Mouse (Mus musculus) midbrain, embryonic 12.5 days (tissue): ENCODE data around the gene Spsb4. TPM values are rescaled to one million over a fixed set of nuclear protein-coding genes. Genes with fewer than 3 reads are reported as not detected.

Source experiments
- ATAC-seq: fragments of 200-750 bp; cut with Nextera tagmentation; 2 replicates; pipeline ENCODE4 v1.8.0; 2017; ENCODE audit warnings: low read depth, moderate TSS enrichment, moderate library complexity; ENCODE audit not compliant: low FRiP score
- H3K27ac ChIP-seq: fragments of 300-500 bp; sonication (generic); replicated peaks from 2 replicates; pipeline ENCODE4 v1.5.1; 2016; ENCODE audit warnings: mild to moderate bottlenecking
- H3K27me3 ChIP-seq: fragments of 300-500 bp; sonication (generic); 2 replicates; pipeline ENCODE4 v1.6.1; 2016; ENCODE audit warnings: mild to moderate bottlenecking
- H3K36me3 ChIP-seq: fragments of 300-500 bp; sonication (generic); 2 replicates; pipeline ENCODE4 v1.6.1; 2016
- H3K4me1 ChIP-seq: fragments of 300-500 bp; sonication (generic); 2 replicates; pipeline ENCODE4 v1.6.1; 2016
- H3K4me2 ChIP-seq: fragments of 300-500 bp; sonication (generic); replicated peaks from 2 replicates; pipeline ENCODE4 v1.6.1; 2016; ENCODE audit warnings: mild to moderate bottlenecking, moderate library complexity
- H3K4me3 ChIP-seq: fragments of 300-500 bp; sonication (generic); 2 replicates; pipeline ENCODE4 v1.5.1; 2016; ENCODE audit warnings: mild to moderate bottlenecking
- H3K9ac ChIP-seq: fragments of 300-500 bp; sonication (generic); replicated peaks from 2 replicates; pipeline ENCODE4 v1.6.1; 2016; ENCODE audit warnings: mild to moderate bottlenecking, moderate library complexity
- H3K9me3 ChIP-seq: fragments of 300-500 bp; sonication (generic); 2 replicates; pipeline ENCODE4 v1.6.1; 2016; ENCODE audit warnings: mild to moderate bottlenecking
- WGBS: fragments of 180-500 bp; shearing (Covaris S2); methylation state at CpG from one replicate; pipeline ENCODE4 v1.1.7; 2016; 5-methylcytosine and 5-hydroxymethylcytosine counted together
- polyA plus RNA-seq: library from polyadenylated mRNA; unstranded; fragments of >200 nt; fragmentation: Nextera tagmentation; extraction: Ambion mirVana; gene quantifications from 2 replicates; pipeline ENCODE4 v1.2.1, GENCODE M21; 2016

The Spsb4 gene
- polyA plus RNA-seq, 1 experiment from 2014 or later: 122 TPM

- Histone ChIP-seq H3K27ac (peak overlapping the region; percentile 100), H3K9ac (peak overlapping the region; percentile 96), H3K36me3 (no peaks in the 10 kb centered on the region), H3K27me3 (no peaks in the 10 kb centered on the region), H3K4me3 (peak overlapping the region; percentile 75), H3K4me2 (peak overlapping the region; percentile 71), H3K9me3 (no peaks in the 10 kb centered on the region), H3K4me1 (peaks cover 80% of the 10 kb centered on the region)
- WGBS: 2% methylated on average over 6 of the region's 6 CpGs
- no peak for ATAC-seq
Measured at GRCm38 (mm10) chr9:97015751-97016150, 2.9 kb downstream of the Spsb4 start.

GRCm38 (mm10) chr9:97013698-97014097 lies 4.9 kb downstream of the Spsb4 start:
- H3K27me3 ChIP-seq: no peaks in the 10 kb centered on the region
- peak overlapping the region; percentile 81 for H3K27ac ChIP-seq
- no peak for ATAC-seq
- H3K4me2 ChIP-seq: peak overlapping the region; percentile 71
- H3K9me3 ChIP-seq: 0 out of 2 replicates have a peak, but pooled peaks cover 3% of the 10 kb centered on the region
- peak overlapping the region; percentile 17; the same call in 1 of the 2 replicates for H3K9ac ChIP-seq
- peaks cover 77% of the 10 kb centered on the region for H3K4me1 ChIP-seq
- no peak overlapping the region for H3K4me3 ChIP-seq
- H3K36me3 ChIP-seq: peaks cover 9% of the 10 kb centered on the region
- 69% methylated on average over 9 of the region's 9 CpGs for WGBS

GRCm38 (mm10) chr9:97013153-97013552 lies 5.5 kb downstream of the Spsb4 start:
- Histone ChIP-seq H3K27ac (peak overlapping the region; percentile 81), H3K4me3 (no peak overlapping the region), H3K27me3 (no peaks in the 10 kb centered on the region), H3K36me3 (peaks cover 14% of the 10 kb centered on the region), H3K4me2 (peak overlapping the region; percentile 71), H3K9me3 (0 out of 2 replicates have a peak, but pooled peaks cover 6% of the 10 kb centered on the region), H3K9ac (peak overlapping the region; percentile 17; the same call in 1 of the 2 replicates), H3K4me1 (peaks cover 77% of the 10 kb centered on the region)
- peak; percentile 71 for ATAC-seq
- 2% methylated on average over 6 of the region's 6 CpGs for WGBS

GRCm38 (mm10) chr9:97011454-97012195 lies 7.0 kb downstream of the Spsb4 start:
- H3K36me3 ChIP-seq: peaks cover 21% of the 10 kb centered on the region

GRCm38 (mm10) chr9:97010447-97010846 lies 8.2 kb downstream of the Spsb4 start:
- Histone ChIP-seq H3K36me3 (peaks cover 21% of the 10 kb centered on the region), H3K4me2 (no peak overlapping the region), H3K9me3 (0 out of 2 replicates have a peak, but pooled peaks cover 8% of the 10 kb centered on the region), H3K4me3 (no peak overlapping the region), H3K27me3 (no peaks in the 10 kb centered on the region), H3K9ac (no peak overlapping the region), H3K4me1 (peaks cover 54% of the 10 kb centered on the region), H3K27ac (no peak overlapping the region)
- 92% methylated on average over 6 of the region's 6 CpGs for WGBS
- no peak for ATAC-seq

More at GRCm38 (mm10) chr9:97011454-97012195, 7.0 kb downstream of the Spsb4 start:
- Histone ChIP-seq H3K27me3 (no peaks in the 10 kb centered on the region), H3K4me1 (peaks cover 66% of the 10 kb centered on the region), H3K27ac (peak overlapping the region; percentile 81), H3K4me2 (peak overlapping the region; percentile 71), H3K9me3 (0 out of 2 replicates have a peak, but pooled peaks cover 8% of the 10 kb centered on the region), H3K9ac (no peak overlapping the region), H3K4me3 (0 out of 2 replicates have a peak overlapping the region, but pooled peaks have one; percentile 7)
- WGBS: 54% methylated on average over 15 of the region's 15 CpGs
- ATAC-seq: no peak

GRCm38 (mm10) chr9:97004726-97005125 lies 13.9 kb downstream of the Spsb4 start:
- Histone ChIP-seq H3K27ac (no peak overlapping the region), H3K4me2 (no peak overlapping the region), H3K4me1 (peaks cover 14% of the 10 kb centered on the region), H3K9ac (no peak overlapping the region), H3K27me3 (no peaks in the 10 kb centered on the region), H3K4me3 (no peak overlapping the region), H3K9me3 (0 out of 2 replicates have a peak, but pooled peaks cover 8% of the 10 kb centered on the region), H3K36me3 (peaks cover 21% of the 10 kb centered on the region)
- ATAC-seq: no peak
- 53% methylated on average over 3 of the region's 3 CpGs for WGBS

GRCm38 (mm10) chr9:97003173-97003572 lies 15.5 kb downstream of the Spsb4 start:
- WGBS: 86% methylated on average over 4 of the region's 5 CpGs
- Histone ChIP-seq H3K4me2 (no peak overlapping the region), H3K9ac (no peak overlapping the region), H3K9me3 (0 out of 2 replicates have a peak, but pooled peaks cover 2% of the 10 kb centered on the region), H3K27ac (no peak overlapping the region), H3K27me3 (no peaks in the 10 kb centered on the region), H3K4me1 (peaks cover 14% of the 10 kb centered on the region), H3K36me3 (peaks cover 7% of the 10 kb centered on the region), H3K4me3 (no peak overlapping the region)
- ATAC-seq: no peak

- Histone ChIP-seq H3K4me2 (no peak overlapping the region), H3K4me3 (no peak overlapping the region), H3K36me3 (peaks cover 5% of the 10 kb centered on the region; the same call in 1 of the 2 replicates), H3K9ac (no peak overlapping the region; the same call in 1 of the 2 replicates), H3K9me3 (no peaks in the 10 kb centered on the region), H3K4me1 (peaks cover 14% of the 10 kb centered on the region), H3K27ac (no peak overlapping the region), H3K27me3 (no peaks in the 10 kb centered on the region)
- ATAC-seq: no peak
- WGBS: 94% methylated on average over 8 of the region's 8 CpGs
Measured at GRCm38 (mm10) chr9:97002654-97003053, 16.0 kb downstream of the Spsb4 start.

GRCm38 (mm10) chr9:97002025-97002424 lies 16.6 kb downstream of the Spsb4 start:
- no peaks in the 10 kb centered on the region for H3K27me3 ChIP-seq
- no peak overlapping the region for H3K4me3 ChIP-seq
- peak overlapping the region; percentile 35 for H3K27ac ChIP-seq
- no peaks in the 10 kb centered on the region for H3K36me3 ChIP-seq
- no peak overlapping the region for H3K9ac ChIP-seq
- no peaks in the 10 kb centered on the region for H3K9me3 ChIP-seq
- no peak overlapping the region for H3K4me2 ChIP-seq
- 80% methylated on average over 7 of the region's 7 CpGs for WGBS
- ATAC-seq: no peak
- H3K4me1 ChIP-seq: peaks cover 14% of the 10 kb centered on the region

- H3K9ac ChIP-seq: no peak overlapping the region
- WGBS: 83% methylated on average over 10 of the region's 10 CpGs
- H3K36me3 ChIP-seq: 0 out of 2 replicates have a peak, but pooled peaks cover 1% of the 10 kb centered on the region
- H3K4me2 ChIP-seq: no peak overlapping the region
- ATAC-seq: no peak
- no peaks in the 10 kb centered on the region for H3K9me3 ChIP-seq
- no peak overlapping the region for H3K4me3 ChIP-seq
- peaks cover 14% of the 10 kb centered on the region for H3K4me1 ChIP-seq
- H3K27me3 ChIP-seq: no peaks in the 10 kb centered on the region
- no peak overlapping the region for H3K27ac ChIP-seq
Measured at GRCm38 (mm10) chr9:97001458-97001857, 17.2 kb downstream of the Spsb4 start.

GRCm38 (mm10) chr9:96995717-96996116 lies 22.9 kb downstream of the Spsb4 start:
- WGBS: 93% methylated on average over 25 of the region's 25 CpGs
- H3K27ac ChIP-seq: no peak overlapping the region
- H3K27me3 ChIP-seq: no peaks in the 10 kb centered on the region
- no peak for ATAC-seq
- peaks cover 24% of the 10 kb centered on the region for H3K36me3 ChIP-seq
- H3K4me2 ChIP-seq: no peak overlapping the region
- no peaks in the 10 kb centered on the region for H3K9me3 ChIP-seq
- no peak overlapping the region for H3K9ac ChIP-seq
- no peak overlapping the region for H3K4me3 ChIP-seq
- peaks cover 39% of the 10 kb centered on the region for H3K4me1 ChIP-seq

- H3K27ac ChIP-seq: no peak overlapping the region
- H3K4me2 ChIP-seq: no peak overlapping the region
- no peak for ATAC-seq
- no peaks in the 10 kb centered on the region for H3K9me3 ChIP-seq
- H3K36me3 ChIP-seq: peaks cover 24% of the 10 kb centered on the region
- H3K27me3 ChIP-seq: no peaks in the 10 kb centered on the region
- no peak overlapping the region for H3K9ac ChIP-seq
- peaks cover 49% of the 10 kb centered on the region for H3K4me1 ChIP-seq
- H3K4me3 ChIP-seq: no peak overlapping the region
- WGBS: 89% methylated on average over 9 of the region's 9 CpGs
Measured at GRCm38 (mm10) chr9:96994733-96995132, 23.9 kb downstream of the Spsb4 start.
